Mouse (Mus musculus): ENCODE data around the gene Rsc1a1.

Gene Rsc1a1

DNA sequence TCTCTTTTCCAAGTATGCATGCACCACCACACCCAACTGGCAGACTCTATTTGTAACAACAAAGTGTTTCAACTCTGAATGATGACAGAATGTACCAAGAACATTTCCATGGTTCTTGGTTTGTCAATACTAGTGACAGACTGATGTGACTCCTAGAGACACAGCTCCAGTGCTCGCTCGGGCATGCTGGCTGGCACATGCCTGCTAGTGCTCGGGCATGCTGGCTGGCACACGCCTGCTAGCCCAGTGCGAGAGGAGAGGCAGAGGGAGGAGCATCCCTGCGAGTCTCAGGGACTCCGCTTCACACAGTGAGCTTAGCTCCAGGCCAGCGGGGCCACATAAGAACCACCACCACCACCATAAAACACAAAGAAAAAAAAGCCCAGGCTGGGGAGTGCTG, 9.3 kb upstream of the Rsc1a1 start:
- DNase-seq (ENCODE audit: low spot score in 2 of 2): no peak

DNA sequence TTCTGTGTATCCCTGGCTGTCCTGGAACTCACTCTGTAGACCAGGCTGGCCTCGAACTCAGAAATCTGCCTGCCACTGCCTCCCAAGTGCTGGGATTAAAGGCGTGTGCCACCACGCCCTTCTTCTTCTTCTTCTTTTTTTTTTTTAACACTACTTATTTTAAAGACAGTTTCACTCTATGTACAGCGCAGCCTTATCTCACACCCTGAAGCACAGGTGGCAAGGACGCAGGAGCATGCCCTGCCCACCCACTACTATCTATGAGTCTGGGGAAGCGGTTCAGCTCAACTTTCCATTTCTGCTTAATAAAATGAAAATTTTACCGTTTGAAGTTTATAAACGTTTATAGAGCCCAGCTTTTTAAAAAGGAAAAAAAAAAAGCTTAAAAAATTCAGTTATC, 3.1 kb upstream of the Rsc1a1 start:
- DNase-seq (ENCODE audit: low spot score in 2 of 2): no peak

DNA sequence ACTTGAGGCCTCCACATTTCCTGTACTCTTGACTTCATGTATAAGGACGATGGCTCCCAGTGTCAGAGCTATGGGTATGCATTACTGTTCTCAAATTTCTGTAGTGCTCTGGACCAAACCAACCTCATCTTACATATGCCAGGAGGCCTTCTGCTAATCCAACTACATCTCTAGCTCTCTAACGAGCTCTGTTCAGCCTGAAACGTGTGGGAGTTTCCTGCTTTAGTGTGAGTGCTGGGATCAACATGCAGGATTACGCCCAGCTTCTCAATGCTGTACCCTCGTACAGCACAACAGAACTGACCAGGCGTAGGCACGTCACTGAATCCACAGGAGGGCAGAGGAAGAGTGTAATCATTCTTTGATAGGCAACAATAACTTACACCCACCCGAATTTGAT, 1.1 kb upstream of the Rsc1a1 start:
- DNase-seq (ENCODE audit: low spot score in 2 of 2): no peak

DNA sequence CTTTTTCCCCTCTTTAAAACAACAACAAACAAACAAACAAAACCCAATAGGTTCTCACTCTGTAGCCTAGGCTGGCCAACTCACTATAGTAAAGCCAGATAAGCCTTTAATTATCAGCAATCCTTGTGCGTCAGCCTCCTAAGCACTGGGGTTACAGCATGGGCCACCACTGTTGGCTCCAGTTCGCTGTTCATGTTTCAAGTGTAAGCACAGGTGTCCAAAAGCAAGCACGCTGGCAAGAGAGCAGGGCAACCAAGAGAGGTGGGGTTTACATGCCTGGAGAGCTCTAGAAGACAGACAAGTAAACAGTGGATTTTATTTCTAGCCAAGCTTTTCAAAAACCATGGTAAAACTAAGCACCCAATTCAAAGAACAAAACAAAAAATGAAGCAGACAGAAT, 694 bp upstream of the Rsc1a1 start:
- DNase-seq (ENCODE audit: low spot score in 2 of 2): no peak

DNA sequence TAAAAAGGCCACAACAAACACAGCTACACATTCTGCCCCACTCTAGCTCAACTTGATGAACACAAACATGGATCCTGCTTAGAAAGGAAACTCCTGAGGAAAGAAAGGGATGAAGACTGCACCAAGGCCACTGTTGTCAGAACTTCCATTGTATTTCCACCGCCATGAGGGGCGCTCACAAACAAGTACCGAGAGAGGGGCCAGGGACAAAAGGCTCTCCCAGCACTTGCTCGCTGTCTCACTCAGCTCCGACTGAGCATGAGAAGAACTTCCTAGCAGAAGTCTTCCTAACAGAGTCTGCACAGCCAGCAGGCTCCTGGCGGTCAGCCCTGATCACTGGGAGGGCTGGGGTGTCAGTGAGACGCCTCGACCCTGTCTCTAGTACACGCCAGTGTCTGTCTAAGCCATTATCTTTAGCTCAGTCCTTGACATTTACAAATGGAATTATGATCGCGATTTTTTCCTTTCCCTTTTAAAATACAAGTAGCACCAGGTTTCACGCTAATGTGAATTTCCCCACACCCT, 2.6 kb downstream of the Rsc1a1 start:
- DNase-seq (ENCODE audit: low spot score in 2 of 2): no peak

DNA sequence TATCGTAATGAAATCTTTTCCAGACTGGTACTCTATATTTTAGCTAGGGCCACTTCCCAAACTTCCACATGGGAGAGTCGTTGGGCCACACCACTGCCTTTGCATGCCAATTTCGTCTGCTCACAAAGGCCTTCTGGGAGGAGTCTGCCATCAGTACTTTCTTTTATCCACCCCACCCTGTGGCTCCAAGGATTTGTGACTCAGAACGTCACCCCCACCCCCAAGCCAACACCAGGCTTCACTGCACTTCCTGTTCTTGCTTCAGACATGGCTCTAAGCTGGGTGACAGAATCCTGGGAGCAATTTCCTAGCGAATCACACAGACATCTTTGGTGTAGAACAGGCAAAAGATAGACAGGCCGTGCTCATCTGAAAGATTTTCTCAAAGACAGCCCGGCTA, 3.6 kb downstream of the Rsc1a1 start:
- DNase-seq (ENCODE audit: low spot score in 2 of 2): no peak

- DNase-seq (ENCODE audit: low spot score in 2 of 2): no peak
Measured at GRCm38 (mm10) chr4:141680892-141681291, 4.5 kb downstream of the Rsc1a1 start.

GRCm38 (mm10) chr4:141679016-141679415, 6.4 kb downstream of the Rsc1a1 start:
- DNase-seq (ENCODE audit: low spot score in 2 of 2): no peak

DNA sequence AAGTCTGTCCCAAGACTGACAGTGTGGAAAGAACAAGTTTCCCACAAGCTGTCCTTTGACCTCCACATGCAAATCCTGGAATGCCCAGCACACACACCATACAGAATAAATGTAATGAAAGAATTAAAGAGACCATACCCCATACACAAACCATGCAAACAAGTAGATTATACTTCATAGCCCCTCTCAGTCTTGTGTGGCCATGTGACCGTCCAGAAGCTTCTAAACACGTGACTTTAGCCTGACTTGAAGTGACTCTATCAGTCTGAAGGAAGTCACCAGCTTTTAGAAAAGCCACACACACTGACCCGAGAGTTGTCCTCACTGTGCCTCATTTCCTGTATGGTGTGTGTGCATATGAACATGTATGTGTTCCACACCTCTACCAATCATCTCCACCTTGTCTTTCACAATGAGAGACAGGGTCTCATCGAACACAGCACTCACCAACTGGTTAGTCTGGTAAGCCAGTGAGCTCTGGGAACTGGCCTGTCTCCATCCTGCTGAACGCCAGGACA, 8.9 kb downstream of the Rsc1a1 start:
- no peak for DNase-seq (ENCODE audit: low spot score in 2 of 2)

- DNase-seq (ENCODE audit: low spot score in 2 of 2): no peak
Measured at GRCm38 (mm10) chr4:141672325-141672724, 13.1 kb downstream of the Rsc1a1 start.

DNA sequence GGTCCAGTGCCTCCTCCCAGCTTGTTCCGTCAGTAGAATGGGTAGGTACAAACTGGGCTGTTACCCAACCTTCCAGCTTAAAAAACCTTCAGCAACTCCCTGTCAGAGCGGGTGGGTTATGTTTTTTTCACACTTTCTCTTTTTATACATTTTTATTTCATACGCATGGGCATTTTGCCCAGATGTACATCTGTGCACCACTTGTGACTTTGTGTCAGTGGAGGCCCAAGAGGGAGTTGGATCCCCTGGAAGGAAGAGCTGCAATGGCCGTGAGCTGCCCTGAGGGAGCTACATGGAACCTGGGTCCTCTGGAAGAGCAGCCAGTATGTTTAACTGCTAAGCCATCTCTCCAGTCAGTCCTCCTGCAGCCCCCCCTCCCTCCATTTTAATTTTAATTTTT, 14.0 kb downstream of the Rsc1a1 start:
- no peak for DNase-seq (ENCODE audit: low spot score in 2 of 2)

DNA sequence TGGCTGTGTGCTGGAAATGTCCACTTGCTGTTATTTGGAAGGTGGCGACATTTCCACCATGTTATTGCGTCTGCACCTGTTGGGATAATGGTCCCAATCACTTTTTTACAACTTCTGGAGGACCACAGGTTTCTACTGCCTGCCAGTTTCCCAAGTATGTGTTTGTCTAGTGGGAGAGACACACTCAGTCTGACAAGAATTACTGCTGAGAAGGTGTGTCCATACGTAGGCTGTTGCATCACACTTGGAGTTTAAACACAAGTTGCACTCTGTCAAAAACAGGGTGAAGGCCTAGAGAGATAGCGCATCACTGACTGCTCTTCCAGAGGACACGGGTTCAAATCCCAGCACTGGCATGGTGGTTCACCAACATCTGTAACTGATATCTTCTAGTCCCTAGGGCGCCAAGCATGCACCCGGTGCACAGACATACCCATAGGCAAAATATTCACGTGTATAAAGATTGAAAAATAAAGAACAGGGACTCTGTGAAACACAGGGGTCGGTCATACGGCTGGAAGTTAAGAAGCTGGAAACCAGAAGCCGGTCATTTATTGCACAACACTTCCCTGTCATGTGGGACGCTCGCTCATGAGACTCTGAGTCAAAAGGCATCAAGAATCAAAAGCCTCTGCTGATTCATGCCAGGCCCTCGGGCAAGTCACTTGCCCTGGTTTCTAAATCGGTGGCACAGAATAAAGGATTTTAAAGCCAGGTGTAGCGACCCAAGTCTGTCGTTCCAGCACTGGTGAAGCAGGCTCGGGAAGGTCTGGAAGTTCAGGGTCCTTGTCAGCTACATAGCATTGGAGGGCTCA, 15.3 kb downstream of the Rsc1a1 start:
- no peak for DNase-seq (ENCODE audit: low spot score in 2 of 2)

DNA sequence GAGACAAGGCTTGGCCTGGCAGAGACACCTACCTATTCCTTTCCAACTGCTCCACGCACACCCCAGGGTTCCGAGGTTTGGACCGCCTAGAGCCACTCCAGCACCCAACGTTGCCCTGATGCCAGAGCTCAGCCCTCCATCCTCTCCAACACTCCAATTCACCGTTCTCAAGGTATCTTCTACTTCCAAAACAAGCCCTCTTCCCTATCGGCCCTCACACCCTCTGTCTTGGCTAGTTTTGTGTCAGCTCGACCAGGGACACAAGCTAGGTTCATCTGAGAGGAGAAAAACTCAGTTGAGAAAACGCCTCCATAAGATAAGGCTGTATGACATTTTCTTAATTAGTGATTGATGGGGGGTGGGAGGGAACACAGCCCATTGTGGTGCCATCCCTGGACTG, 20.6 kb downstream of the Rsc1a1 start, which contains the start of gene Plekhm2:
Gene Plekhm2, minus strand, starts transcription at position 101 of the 400 bp plus-strand sequence.
- DNase-seq (ENCODE audit: low spot score in 2 of 2): no peak

GRCm38 (mm10) chr4:141664011-141664745, 21.2 kb downstream of the Rsc1a1 start:
- peak; percentile 54 to 65 for DNase-seq (ENCODE audit: low spot score in 2 of 2)

GRCm38 (mm10) chr4:141663122-141663931, 22.1 kb downstream of the Rsc1a1 start:
- DNase-seq (ENCODE audit: low spot score in 2 of 2): peak in 1 of 2 experiments; percentile 20

DNA sequence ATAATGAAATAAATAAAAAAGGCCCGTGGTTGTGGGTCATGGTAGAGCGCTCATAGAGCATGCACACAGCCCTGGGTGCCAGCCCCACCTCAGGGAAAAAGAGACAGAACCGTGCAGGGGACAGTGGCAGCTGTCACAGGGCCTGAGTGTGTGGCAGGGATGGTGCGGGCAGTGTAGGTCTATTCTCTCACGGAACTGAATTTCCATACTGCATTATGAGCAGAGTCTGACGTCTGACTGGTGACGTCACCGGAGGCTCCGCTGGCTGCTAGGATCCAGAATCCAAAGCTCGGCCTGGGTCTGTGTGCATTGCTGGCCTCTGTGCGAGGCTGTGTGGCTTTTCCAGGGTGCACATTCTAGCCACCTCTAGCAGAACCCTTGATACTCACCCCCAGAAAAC, 24.5 kb downstream of the Rsc1a1 start:
- no peak for DNase-seq (ENCODE audit: low spot score in 2 of 2)

DNA sequence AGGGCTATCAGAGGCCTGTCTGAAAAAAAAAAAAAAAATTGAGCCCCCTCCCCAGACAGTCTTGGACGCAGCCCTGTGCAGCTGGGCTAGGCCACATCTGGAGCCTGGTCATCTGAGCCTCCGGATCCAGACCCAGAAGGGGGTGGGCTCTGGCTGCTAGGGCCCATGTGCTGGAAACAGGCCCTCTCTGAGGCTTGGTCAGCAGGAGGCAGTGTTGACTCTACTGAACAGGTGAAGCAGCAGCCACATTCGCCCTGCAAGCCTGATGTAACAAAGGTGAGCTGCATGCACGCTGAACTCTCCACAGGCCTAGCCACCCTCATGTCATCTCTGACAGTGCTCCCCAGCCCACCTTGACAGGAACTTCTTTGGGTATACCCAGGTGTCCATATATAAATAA, 25.7 kb downstream of the Rsc1a1 start:
- DNase-seq (ENCODE audit: low spot score in 2 of 2): no peak

DNA sequence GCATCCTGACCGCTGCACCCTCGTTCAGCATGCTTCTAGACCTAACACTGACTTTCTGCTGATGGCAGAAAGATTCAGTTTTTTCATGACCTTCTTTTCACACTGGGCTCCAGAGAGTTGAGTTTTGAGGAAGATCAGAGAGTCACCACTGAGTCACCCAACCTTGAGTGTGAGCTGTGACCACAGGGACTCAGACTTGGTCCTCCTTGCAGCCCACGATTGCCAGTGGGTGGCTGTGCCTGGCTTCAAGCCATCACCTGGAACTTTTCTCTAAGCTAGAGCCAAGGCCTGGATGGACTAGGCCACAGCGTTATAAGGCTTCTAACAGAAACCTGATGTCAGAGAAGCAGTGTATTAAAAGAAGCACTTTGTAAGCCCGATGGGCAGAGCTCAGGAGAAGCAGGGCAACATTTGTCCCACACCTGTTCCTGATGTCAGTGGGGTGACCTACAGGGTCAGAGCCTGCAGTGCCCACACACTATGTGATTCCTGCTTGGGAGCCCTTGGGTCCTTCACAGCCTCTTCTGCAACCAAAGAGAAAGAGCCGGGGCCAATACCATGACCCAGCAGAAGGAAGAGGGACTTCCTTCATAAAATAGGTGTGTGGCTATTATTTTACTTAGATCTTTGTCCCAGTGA, 26.4 kb downstream of the Rsc1a1 start:
- no peak for DNase-seq (ENCODE audit: low spot score in 2 of 2)

GRCm38 (mm10) chr4:141656932-141657331, 28.5 kb downstream of the Rsc1a1 start:
- no peak for DNase-seq (ENCODE audit: low spot score in 2 of 2)

DNA sequence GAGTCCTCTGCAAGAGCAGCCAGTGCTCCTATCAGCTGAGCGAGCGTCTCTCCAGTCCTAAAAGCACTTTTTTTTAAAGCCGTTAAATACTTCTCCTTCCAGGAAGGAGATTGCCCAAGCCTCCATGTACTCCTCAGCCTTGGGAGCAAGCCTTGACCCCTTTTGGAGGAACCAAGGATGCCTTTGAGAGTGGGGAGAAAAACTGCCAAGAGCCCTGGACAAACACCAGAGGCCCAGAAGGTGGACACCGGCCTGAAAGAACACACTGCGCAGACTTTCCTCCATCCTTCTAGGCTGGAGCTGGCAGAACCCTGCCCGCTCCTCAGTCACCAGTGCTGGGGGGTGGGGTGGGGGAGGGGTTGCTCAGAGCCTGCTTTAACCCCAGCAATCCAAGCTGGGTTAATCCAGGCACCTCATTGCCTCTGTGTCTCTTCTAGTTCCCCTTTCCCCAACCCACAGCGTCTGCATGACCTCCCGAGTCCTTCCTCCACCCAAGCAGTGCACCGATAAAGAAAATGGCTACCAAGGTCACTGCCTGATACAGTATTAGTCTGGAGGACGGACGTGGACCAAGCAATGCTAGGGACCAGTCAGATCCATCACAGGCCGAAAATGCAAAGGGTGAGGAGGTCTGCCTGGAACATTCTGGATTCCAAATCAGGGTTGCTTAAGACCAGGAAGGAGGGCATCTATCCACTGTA, 29.3 kb downstream of the Rsc1a1 start:
- no peak for DNase-seq (ENCODE audit: low spot score in 2 of 2)

GRCm38 (mm10) chr4:141654509-141654908, 30.9 kb downstream of the Rsc1a1 start:
- DNase-seq (ENCODE audit: low spot score in 2 of 2): no peak
